Mouse (Mus musculus): ENCODE measurements around the gene Pdx1. TPM values are rescaled to one million over a fixed set of nuclear protein-coding genes. Genes with fewer than 3 reads are reported as not detected.
A peak's percentile ranks its signal among the peaks of the same experiment; 100 is the strongest.

Pdx1 gene
- total and polyA plus RNA-seq, 3 experiments: not detected

- TF ChIP-seq BHLHE40 (IDR thresholded peaks at IDR 0.05; ENCODE audit: borderline replicate concordance, low read depth, low read length): no peak
- no peak for TF ChIP-seq POLR2AphosphoS2 (IDR thresholded peaks at IDR 0.05; ENCODE audit: low read length)
- no peak for TF ChIP-seq ZKSCAN1 (IDR thresholded peaks at IDR 0.05; ENCODE audit: low read depth, low read length)
- TF ChIP-seq MAX (IDR thresholded peaks at IDR 0.05; ENCODE audit: low read length): no peak
- 0 out of 2 replicates have a peak, but pooled peaks have one; percentile 23 for TF ChIP-seq UBTF (IDR thresholded peaks at IDR 0.05; ENCODE audit: borderline replicate concordance, insufficient read depth, low read depth, low read length)
- TF ChIP-seq RCOR1 (IDR thresholded peaks at IDR 0.05; ENCODE audit: low read depth, low read length): no peak
- 0 out of 2 replicates have a peak, but pooled peaks have one; percentile 19 for TF ChIP-seq SMC3 (IDR thresholded peaks at IDR 0.05; ENCODE audit: low read depth, low read length)
- TF ChIP-seq NRF1 (IDR thresholded peaks at IDR 0.05; ENCODE audit: insufficient read depth, low read depth, low read length, poor library complexity, severe bottlenecking): no peak
- peak; percentile 19; the same call in 1 of the 2 replicates for TF ChIP-seq ETS1 (IDR thresholded peaks at IDR 0.05; ENCODE audit: low read depth, low read length)
- 0 out of 2 replicates have a peak, but pooled peaks have one; percentile 36 for TF ChIP-seq TCF12 (IDR thresholded peaks at IDR 0.05; ENCODE audit: low read depth, low read length)
Measured at GRCm38 (mm10) chr5:147291764-147292505, 22.2 kb downstream of the Pdx1 start (continued).

- H3K27ac ChIP-seq (ENCODE audit: control insufficient read depth, low read depth, low read length): peak overlapping the region; percentile 72
- peak; percentile 76 for DNase-seq (ENCODE audit: low read depth, low spot score)
- no peaks in the 10 kb centered on the region; the same call in 1 of the 2 replicates for H3K79me2 ChIP-seq (ENCODE audit: control insufficient read depth, insufficient read depth, low read length, poor library complexity)
- peak overlapping the region; percentile 74 for H3K9ac ChIP-seq (ENCODE audit: control insufficient read depth, low read depth, low read length, poor library complexity, severe bottlenecking)
- H3K4me1 ChIP-seq (ENCODE audit: control insufficient read depth in 1 of 2, insufficient read depth in 2 of 2, low read length in 2 of 2): peaks cover 0 to 4% of the 10 kb centered on the region in 2 experiments; a peak in 2 of 4 replicates
- H3K9me3 ChIP-seq (replicated peaks; ENCODE audit: insufficient read depth, low read length): no peaks in the 10 kb centered on the region
- peak overlapping the region; percentile 59 to 69 for H3K4me3 ChIP-seq (ENCODE audit: control insufficient read depth in 1 of 2, insufficient read depth in 1 of 2, low read depth in 2 of 2, low read length in 2 of 2)
- TF ChIP-seq UBTF (IDR thresholded peaks at IDR 0.05; ENCODE audit: borderline replicate concordance, insufficient read depth, low read depth, low read length) (0 out of 2 replicates have a peak, but pooled peaks have one; percentile 6), E2F4 (IDR thresholded peaks at IDR 0.05; ENCODE audit: borderline replicate concordance, low read depth, low read length) (no peak), MXI1 (IDR thresholded peaks at IDR 0.05; ENCODE audit: low read depth, low read length) (peak; percentile 46; the same call in 1 of the 2 replicates), POLR2AphosphoS2 (IDR thresholded peaks at IDR 0.05; ENCODE audit: low read length) (no peak), ELF1 (IDR thresholded peaks at IDR 0.05; ENCODE audit: low read depth, low read length) (peak; percentile 61; the same call in 1 of the 2 replicates), TBP (IDR thresholded peaks at IDR 0.05; ENCODE audit: low read depth, low read length) (0 out of 2 replicates have a peak, but pooled peaks have one; percentile 28), NELFE (IDR thresholded peaks at IDR 0.05; ENCODE audit: low read depth, low read length) (peak; percentile 37; the same call in 1 of the 2 replicates)
- H3K27me3 ChIP-seq (ENCODE audit: control insufficient read depth in 1 of 2, insufficient read depth in 2 of 2, low read length in 2 of 2): 0 out of 4 replicates have a peak, but pooled peaks cover 0 to 2% of the 10 kb centered on the region in 2 experiments
- peaks cover 0 to 3% of the 10 kb centered on the region in 2 experiments; a peak in 1 of 4 replicates for H3K36me3 ChIP-seq (ENCODE audit: control insufficient read depth in 1 of 2, insufficient read depth in 2 of 2, low read length in 2 of 2)
Measured at GRCm38 (mm10) chr5:147292506-147293120, 22.9 kb downstream of the Pdx1 start.

Measured in MEL (cell line).